Mouse (Mus musculus) cerebellum, adult (tissue): ENCODE measurements at regions not wholly inside any gene's neighbourhood (a gene's known extent, or its start where the extent isn't known, plus 50 kb on each side); places are given as distances from the start of the nearest gene placed in this dataset.

Experiments used
- ATAC-seq: cut with Nextera tagmentation; 2 replicates; pipeline ENCODE4 v1.9.2; 2017; ENCODE audit warnings: mild to moderate bottlenecking, moderate library complexity, mixed read lengths; ENCODE audit not compliant: insufficient number of reproducible peaks, low FRiP score, low TSS enrichment

DNA sequence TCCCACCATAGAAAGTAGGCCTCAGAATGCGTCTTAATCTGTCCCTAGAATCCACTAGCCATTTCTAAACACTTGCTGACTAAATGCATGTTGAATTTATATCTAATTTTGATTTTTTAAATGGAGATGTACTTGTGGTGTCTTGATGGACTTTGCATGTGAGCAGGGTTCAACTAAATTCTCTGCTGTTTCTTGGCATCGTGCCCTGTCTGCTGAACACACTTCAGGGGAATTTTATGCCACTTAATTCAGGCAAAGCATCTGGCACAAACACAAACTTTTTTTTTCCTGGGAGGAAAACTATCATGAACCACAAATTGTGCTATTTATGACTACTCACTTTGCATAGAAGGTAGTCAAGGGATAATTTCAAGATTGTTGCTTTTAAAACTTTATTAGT is 87.7 kb downstream of the Stc2 start:
- no peak for ATAC-seq

DNA sequence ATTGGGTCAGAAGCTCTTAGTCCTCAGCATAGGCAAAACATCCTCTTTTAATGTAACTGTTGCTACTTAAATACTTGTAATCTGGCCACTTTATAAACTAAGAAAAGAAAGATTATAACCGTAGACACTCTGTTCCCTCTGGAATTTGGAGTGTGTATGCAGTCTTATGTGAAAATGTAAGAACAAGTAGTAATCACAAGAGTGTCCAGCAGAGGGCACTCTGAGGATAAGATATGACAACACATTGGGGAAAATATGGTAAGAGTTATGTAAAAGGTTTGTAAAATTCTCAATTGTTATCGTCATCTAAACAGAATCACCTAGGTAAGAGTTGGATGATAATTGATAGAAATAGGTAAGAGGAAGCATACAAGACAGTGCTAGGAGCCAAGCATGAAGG is 66.2 kb upstream of the Gm17332 start:
- ATAC-seq: peak; percentile 45; the same call in 1 of the 2 replicates
